Mouse (Mus musculus) adrenal gland, postnatal 0 days (tissue): ENCODE measurements around the gene Cpne8. TPM values are rescaled to one million over a fixed set of nuclear protein-coding genes. Genes with fewer than 3 reads are reported as not detected.

ENCODE experiments used
- polyA plus RNA-seq: library from polyadenylated mRNA; unstranded; fragments of >200 nt; fragmentation: Nextera tagmentation; extraction: Ambion mirVana; gene quantifications from 2 replicates; pipeline ENCODE4 v1.2.1, GENCODE M21; 2015

Gene Cpne8
- 9.0 and 11.2 TPM in 2 replicates for polyA plus RNA-seq

DNA sequence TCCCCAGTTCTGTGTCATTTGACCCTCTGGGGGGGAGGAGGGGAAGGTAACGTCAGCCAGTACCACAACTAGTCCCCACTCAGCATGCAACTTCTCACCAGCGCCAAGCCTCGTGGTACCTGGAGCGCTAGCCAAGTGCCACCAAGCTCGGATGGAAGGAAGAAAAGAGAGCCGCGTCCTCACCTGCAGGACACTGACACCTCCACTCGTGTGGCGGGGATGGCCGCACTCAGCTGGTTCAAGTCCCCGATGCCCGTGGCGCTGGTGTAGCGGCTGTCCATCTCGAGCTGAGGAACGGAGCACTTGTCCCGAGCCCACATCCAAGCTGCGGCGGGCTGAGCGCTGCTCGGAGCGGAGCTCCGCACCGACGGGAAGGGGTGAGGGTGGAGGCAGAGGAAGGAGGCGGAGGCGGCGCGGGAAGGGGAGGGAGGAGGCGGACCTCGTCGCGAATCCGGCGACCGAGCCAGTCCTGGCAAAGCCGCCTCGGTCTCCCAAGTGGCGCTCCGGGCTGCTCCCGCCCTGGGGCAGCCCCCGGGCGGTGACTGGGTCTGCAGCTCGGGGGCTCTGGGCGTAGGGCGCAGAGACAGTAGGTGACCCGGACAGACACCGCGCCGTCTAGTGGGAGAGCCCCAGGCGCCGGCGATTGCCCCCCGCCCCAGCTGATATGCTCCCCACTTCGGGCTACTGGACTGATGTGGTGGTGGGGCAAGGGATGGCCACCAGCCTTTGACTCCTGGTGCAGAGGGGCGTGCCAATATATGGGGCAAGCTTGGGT lies at the start of gene Cpne8:
Gene Cpne8 (minus strand): TSS at position 448 of the 775 bp plus-strand sequence.

